Mouse (Mus musculus) thymus, postnatal 0 days (tissue): ENCODE measurements at regions not wholly inside any gene's neighbourhood (a gene's known extent, or its start where the extent isn't known, plus 50 kb on each side); places are given as distances from the start of the nearest gene placed in this dataset.
"Not testable (repeated sequence)": the region's sequence is repeated elsewhere in the genome, so short reads cannot be mapped to it uniquely, and the experiment has no call there.

Source experiments
- DNase-seq: peaks from one replicate; pipeline ENCODE4 v3.0.0-alpha.2; 2015; ENCODE audit warnings: low spot score

GRCm38 (mm10) chr10:111637084-111637735 is 131.1 kb downstream of the Phlda1 start:
- DNase-seq = no peak

- no peak for DNase-seq
Measured at GRCm38 (mm10) chr10:111639866-111640265, 133.8 kb downstream of the Phlda1 start.

GRCm38 (mm10) chr10:111642683-111643082 is 136.6 kb downstream of the Phlda1 start:
- no peak for DNase-seq

- DNase-seq = not testable (repeated sequence)
Measured at GRCm38 (mm10) chr10:111653773-111654172, 147.7 kb downstream of the Phlda1 start.

GRCm38 (mm10) chr10:111654364-111655226 is 148.5 kb downstream of the Phlda1 start:
- no peak for DNase-seq

GRCm38 (mm10) chr10:111658828-111659227 is 152.7 kb downstream of the Phlda1 start:
- DNase-seq = no peak

- no peak for DNase-seq
Measured at GRCm38 (mm10) chr10:111662665-111663064, 156.6 kb downstream of the Phlda1 start.

DNA sequence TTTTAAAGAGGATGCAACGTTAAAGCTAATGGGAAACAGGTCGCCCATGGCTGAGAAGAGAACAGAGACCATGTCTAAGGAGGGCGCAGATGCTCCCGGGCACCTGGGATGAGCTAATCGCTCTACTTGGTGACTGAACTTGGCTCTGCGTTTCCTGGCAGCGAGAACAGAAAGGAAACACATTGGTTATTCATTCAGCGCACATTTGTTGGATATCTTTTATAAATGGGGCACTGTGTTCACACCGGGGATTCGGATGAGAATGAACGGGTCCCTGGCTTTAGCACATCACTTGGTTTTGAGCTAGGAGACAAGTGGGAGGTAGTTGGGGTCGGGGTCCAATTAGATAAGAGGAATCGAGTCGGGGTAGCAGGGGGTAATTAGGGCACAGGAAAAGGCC is 159.7 kb downstream of the Phlda1 start:
- DNase-seq = no peak

DNA sequence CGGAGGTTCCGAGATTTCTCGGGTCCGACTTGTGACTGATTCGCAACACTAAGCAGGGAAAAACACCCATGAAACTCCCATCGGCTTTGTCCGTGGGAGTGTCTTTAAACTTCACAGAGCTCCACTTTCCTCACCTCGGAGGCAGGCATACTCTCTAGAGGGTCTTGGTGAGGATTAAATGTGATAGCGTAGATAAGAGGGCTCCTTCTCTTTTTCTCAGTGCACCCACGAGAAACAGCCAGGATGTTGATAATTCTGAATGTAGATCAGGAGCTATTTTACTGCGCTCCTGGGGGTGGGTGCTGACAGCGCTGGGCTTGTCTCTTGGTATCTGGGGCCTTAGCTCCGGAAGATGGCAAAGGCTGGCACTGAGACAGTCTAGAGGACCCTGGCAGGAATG is 160.9 kb downstream of the Phlda1 start:
- no peak for DNase-seq

- DNase-seq = no peak
Measured at GRCm38 (mm10) chr10:111668639-111669038, 162.6 kb downstream of the Phlda1 start.

- DNase-seq = no peak
Measured at GRCm38 (mm10) chr10:111669658-111670057, 163.6 kb downstream of the Phlda1 start.

DNA sequence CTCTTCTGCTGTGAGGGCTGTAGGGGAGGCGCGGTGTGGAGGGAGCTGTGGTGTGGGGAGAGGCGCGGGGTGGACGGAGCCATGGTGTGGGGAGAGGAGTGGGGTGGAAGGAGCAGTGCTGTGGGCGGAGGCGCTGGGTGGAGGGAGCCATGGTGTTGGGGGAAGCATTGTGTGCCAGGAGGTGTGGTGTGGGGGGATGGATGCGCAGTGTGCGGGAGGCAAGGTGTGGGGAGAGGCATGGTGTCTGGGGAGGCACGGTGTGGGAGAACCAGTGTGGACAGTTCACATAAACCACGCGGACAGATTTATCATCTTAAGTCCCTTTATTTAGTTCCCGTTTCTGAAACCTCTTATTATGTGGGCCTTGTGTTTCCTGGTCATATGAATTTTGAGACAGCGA is 164.6 kb downstream of the Phlda1 start:
- DNase-seq = no peak

DNA sequence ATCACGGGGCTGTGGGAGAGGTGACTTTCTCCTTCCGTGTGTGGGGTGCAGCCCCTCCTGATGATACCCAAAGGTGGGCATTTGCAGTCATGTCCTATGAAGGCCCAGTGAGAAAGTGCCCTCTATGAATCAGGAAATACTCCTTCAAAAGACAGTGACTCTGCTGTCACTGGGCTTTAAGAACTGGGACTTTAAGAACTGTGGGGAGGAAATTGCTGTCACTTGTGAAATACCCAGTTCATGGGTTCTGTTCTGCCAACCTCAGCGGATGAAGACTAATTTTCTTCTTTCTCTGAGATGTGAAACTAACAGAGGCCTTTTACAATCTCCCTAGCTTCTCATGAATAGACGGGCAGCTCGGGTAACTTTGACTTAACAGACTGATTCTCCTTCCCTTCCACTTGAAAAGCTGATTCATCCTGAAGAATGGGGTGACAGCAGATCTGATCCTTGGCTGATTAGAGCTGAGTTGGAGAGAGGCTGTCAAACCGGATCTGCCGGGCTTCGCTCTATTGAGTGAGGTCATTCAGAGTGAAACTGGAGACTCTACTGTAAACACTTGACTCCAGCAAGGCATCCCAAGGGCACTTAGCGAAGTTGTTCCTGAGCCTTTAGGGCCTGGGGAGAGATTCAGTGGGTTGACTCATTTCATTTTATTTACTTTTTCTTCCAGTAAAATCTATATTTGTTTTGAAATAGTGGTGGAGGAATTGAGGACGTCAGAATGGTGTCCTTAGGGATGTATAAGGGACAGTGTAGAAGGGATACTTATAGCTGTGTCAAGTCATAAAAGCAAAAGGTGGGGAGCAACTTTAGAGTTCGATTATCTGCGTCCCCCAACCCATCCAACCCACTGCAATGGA is 166.6 kb downstream of the Phlda1 start:
- no peak for DNase-seq

DNA sequence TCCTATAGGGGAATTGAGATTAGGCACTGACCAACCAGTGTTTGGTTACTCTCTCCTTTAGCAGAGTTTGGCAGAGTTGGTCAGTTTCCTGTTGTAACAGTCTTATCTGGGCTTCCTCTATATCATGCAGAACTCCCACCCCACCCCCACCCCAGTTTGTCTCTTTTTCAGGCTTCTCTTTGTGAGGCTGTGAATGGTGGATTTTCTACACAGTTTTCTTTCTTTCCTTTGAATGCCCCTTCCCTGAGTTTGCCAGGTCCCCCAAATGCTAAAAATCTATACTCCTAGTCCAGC is 167.2 kb downstream of the Phlda1 start:
- DNase-seq = no peak

GRCm38 (mm10) chr10:111676255-111676654 is 170.2 kb downstream of the Phlda1 start:
- no peak for DNase-seq

GRCm38 (mm10) chr10:111680919-111681318 is 174.8 kb downstream of the Phlda1 start:
- DNase-seq = no peak

- DNase-seq = no peak
Measured at GRCm38 (mm10) chr10:111684409-111685346, 178.6 kb downstream of the Phlda1 start.

DNA sequence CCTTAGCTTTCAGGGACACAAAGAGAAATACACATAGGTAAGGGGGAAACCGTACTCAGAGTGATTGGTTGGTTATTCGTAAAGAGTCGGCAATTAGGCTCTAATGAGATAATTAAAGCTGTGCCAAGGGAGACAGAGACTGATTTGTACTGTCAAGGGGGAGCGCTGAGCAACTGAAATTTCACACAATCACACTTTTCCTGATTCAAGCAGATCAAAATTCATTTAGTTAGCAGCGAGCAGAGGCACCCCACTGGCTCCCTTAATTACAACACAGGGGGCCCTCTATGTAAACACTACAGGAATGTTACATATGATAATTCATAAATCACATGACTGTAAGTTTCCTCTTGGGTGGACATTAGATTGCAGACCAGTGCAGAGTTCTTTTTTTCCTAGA is 180.5 kb downstream of the Phlda1 start:
- no peak for DNase-seq

DNA sequence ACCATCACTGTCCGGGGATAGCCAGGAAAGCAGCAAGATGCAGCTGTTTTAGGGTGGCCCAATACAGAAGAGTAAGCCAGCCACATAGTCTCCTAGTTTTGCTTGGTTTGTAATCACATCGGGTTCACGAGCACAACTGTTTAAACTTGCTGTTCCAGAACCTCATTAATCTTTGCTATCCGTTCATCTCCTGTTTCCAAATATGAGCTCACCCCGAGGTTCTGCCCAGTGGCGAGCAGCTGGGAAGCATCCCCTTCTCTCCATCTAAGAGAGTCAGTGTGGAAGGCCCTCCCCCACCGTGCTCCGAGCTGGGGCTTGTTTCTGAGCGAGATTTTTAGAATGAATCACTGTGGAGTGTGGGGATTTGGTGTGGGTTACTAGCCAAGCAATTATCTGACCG is 183.5 kb downstream of the Phlda1 start:
- no peak for DNase-seq

DNA sequence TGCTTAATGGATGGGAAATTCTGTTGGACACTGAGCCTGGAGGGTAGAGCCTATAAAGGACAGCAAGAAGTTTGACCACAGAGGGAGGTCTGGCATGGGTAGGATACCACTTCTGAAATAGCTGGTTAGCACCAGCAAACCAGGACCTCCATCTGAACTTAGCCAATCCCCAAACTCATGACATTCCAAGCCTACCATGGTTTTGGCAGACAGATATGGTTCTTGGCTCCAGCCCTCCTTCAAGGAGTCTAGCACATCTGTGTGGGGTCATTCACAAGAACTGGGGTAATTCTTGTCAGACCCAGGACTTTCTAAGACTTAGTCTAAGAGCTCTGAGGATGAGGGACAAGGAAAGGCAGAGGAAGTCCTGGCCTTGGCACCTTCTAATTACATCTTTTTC is 187.7 kb downstream of the Phlda1 start:
- DNase-seq = no peak
